Mouse (Mus musculus): ENCODE results near the gene Nktr. TPM values are rescaled to one million over a fixed set of nuclear protein-coding genes. Genes with fewer than 3 reads are reported as not detected.
A peak's percentile ranks its signal among the peaks of the same experiment; 100 is the strongest.

The Nktr gene
- total and polyA plus RNA-seq, 3 experiments = 23.1 to 33.1 (median 28.7) TPM

GRCm38 (mm10) chr9:121709898-121710583 is 8.9 kb upstream of the Nktr start, which contains the start of gene Ss18l2:
Gene Ss18l2 (plus strand): TSS chr9:121710329.
- no peaks in the 10 kb centered on the region for H3K27me3 ChIP-seq (ENCODE audit: control insufficient read depth, insufficient read depth, low read length)
- TF ChIP-seq EP300 (IDR thresholded peaks at IDR 0.05; ENCODE audit: insufficient read depth, low read depth, low read length) = 0 out of 2 replicates have a peak, but pooled peaks have one; percentile 6
- no peak for TF ChIP-seq CTCF (IDR thresholded peaks at IDR 0.05)
- peak; percentile 61 for TF ChIP-seq POLR2A (IDR thresholded peaks at IDR 0.05; ENCODE audit: insufficient read depth, low read depth, low read length)

DNA sequence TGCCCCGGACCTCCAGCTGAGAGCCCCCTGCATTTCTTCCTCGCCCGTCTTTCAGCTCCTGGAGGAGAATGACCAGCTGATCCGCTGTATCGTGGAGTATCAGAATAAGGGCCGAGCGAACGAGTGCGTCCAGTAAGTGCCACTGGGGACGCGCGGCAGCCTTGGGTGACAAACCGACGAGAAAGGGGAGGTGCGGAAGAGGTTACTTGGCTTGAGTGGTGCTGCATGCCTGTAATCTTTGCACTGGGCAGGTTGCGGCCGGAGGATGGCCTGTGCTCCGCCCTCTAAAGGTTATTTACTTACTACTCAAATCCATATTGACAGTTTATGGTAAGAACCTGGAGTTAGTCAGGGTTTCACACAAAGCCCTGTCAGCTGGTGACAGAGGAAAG is 8.4 kb upstream of the Nktr start:
- under 1% methylated on average over 18 of the region's 18 CpGs for WGBS
- Histone ChIP-seq H3K27ac (peak overlapping the region; percentile 95), H3K27me3 (ENCODE audit: control insufficient read depth, insufficient read depth, low read length) (no peaks in the 10 kb centered on the region), H3K4me1 (ENCODE audit: control insufficient read depth, insufficient read depth, low read length) (no peaks in the 10 kb centered on the region; the same call in 1 of the 2 replicates), H3K36me3 (ENCODE audit: control insufficient read depth, insufficient read depth, low read length) (peaks cover 3% of the 10 kb centered on the region), H3K9ac (ENCODE audit: low read depth, low read length) (peak overlapping the region; percentile 94), H3K4me3 (peak overlapping the region; percentile 81), H3K79me2 (replicated peaks; ENCODE audit: control insufficient read depth, insufficient read depth, low read length) (no peaks in the 10 kb centered on the region; the same call in 1 of the 2 replicates)
- DNase-seq = no peak
- no peak for TF ChIP-seq CTCF (IDR thresholded peaks at IDR 0.05)
- no peak for TF ChIP-seq EP300 (IDR thresholded peaks at IDR 0.05; ENCODE audit: insufficient read depth, low read depth, low read length)
- TF ChIP-seq POLR2A (IDR thresholded peaks at IDR 0.05; ENCODE audit: insufficient read depth, low read depth, low read length) = no peak
- intact Hi-C loops (cut with DNase I) = no loop called here

More at GRCm38 (mm10) chr9:121709898-121710583, 8.9 kb upstream of the Nktr start, which contains the start of gene Ss18l2:
- DNase-seq = peak; percentile 97
- Histone ChIP-seq H3K36me3 (ENCODE audit: control insufficient read depth, insufficient read depth, low read length) (peaks cover 3% of the 10 kb centered on the region), H3K4me1 (ENCODE audit: control insufficient read depth, insufficient read depth, low read length) (no peaks in the 10 kb centered on the region; the same call in none of the 2 replicates), H3K27ac (peak within 1 kb of the TSS; percentile 95), H3K79me2 (replicated peaks; ENCODE audit: control insufficient read depth, insufficient read depth, low read length) (no peaks in the 10 kb centered on the region; the same call in 1 of the 2 replicates), H3K4me3 (peak within 1 kb of the TSS; percentile 81), H3K9ac (ENCODE audit: low read depth, low read length) (peak within 1 kb of the TSS; percentile 94)
- intact Hi-C loops (cut with DNase I) = no loop called here
- WGBS = 4% methylated on average over 37 of the region's 37 CpGs

DNA sequence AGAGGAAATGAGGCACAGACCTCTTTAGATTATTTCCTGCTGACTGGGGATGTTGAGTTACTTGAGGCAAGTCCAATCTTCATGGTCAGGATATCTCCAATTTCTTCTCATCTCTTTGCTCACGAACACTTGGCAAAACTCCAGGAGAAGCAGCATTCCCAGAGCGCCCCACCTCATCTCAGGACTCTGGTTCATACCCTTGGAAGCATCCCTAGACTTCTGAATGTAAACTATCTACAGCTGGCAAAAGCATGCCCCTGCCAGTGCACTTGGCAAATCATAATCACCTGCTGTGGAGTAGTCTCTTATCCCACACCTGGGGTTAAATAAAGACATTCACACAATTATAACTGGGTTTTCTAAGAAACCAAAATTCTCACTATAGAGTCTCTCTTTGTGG is 1.9 kb upstream of the Nktr start:
- no peak overlapping the region for H3K4me3 ChIP-seq
- no peaks in the 10 kb centered on the region for H3K79me2 ChIP-seq (replicated peaks; ENCODE audit: control insufficient read depth, insufficient read depth, low read length)
- no peaks in the 10 kb centered on the region for H3K27me3 ChIP-seq (ENCODE audit: control insufficient read depth, insufficient read depth, low read length)
- no peak overlapping the region for H3K27ac ChIP-seq
- H3K4me1 ChIP-seq (ENCODE audit: control insufficient read depth, insufficient read depth, low read length) = peaks cover 6% of the 10 kb centered on the region
- intact Hi-C loops (cut with DNase I) = no loop called here
- no peak for DNase-seq
- H3K9ac ChIP-seq (ENCODE audit: low read depth, low read length) = no peak overlapping the region
- TF ChIP-seq EP300 (IDR thresholded peaks at IDR 0.05; ENCODE audit: insufficient read depth, low read depth, low read length) (no peak), CTCF (IDR thresholded peaks at IDR 0.05) (no peak), POLR2A (IDR thresholded peaks at IDR 0.05; ENCODE audit: insufficient read depth, low read depth, low read length) (no peak)
- 59% methylated on average over 2 of the region's 2 CpGs for WGBS
- H3K36me3 ChIP-seq (ENCODE audit: control insufficient read depth, insufficient read depth, low read length) = peaks cover 4% of the 10 kb centered on the region

DNA sequence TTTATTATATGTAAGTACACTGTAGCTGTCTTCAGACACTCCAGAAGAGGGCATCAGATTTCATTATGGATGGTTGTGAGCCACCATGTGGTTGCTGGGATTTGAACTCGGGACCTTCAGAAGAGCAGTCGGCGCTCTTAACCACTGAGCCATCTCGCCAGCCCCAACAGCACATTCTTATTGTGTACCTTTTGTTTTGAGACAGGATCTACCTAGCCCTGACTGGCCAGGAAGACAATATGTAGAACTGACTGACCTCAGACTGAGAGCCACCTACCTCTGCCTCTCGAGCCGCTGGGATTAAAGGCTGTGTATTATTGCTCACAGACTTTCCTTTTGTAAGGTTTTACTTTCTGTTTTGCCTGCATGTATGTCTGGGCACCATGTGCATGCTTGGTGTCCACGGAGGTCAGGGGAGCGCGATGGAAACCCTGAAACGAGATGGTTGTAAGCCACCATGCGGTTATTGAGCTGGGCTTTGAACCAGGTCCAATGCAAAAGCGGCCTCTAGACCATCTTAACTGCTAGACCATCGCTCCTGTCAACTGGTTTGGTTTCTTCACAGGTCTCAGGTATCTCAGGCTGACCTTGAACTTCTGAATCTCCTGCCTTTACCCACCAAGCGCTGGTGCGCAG is 781 bp upstream of the Nktr start:
- TF ChIP-seq CTCF (IDR thresholded peaks at IDR 0.05) = no peak
- TF ChIP-seq POLR2A (IDR thresholded peaks at IDR 0.05; ENCODE audit: insufficient read depth, low read depth, low read length) = no peak
- TF ChIP-seq EP300 (IDR thresholded peaks at IDR 0.05; ENCODE audit: insufficient read depth, low read depth, low read length) = no peak
- intact Hi-C loops (cut with DNase I) = no loop called here
- no peaks in the 10 kb centered on the region for H3K79me2 ChIP-seq (replicated peaks; ENCODE audit: control insufficient read depth, insufficient read depth, low read length)
- 65% methylated on average over 15 of the region's 15 CpGs for WGBS
- peaks cover 6% of the 10 kb centered on the region for H3K4me1 ChIP-seq (ENCODE audit: control insufficient read depth, insufficient read depth, low read length)
- peak overlapping the region; percentile 95 for H3K27ac ChIP-seq
- peaks cover 4% of the 10 kb centered on the region for H3K36me3 ChIP-seq (ENCODE audit: control insufficient read depth, insufficient read depth, low read length)
- no peaks in the 10 kb centered on the region for H3K27me3 ChIP-seq (ENCODE audit: control insufficient read depth, insufficient read depth, low read length)
- no peak for DNase-seq
- peak overlapping the region; percentile 67 for H3K4me3 ChIP-seq
- peak overlapping the region; percentile 76 for H3K9ac ChIP-seq (ENCODE audit: low read depth, low read length)

DNA sequence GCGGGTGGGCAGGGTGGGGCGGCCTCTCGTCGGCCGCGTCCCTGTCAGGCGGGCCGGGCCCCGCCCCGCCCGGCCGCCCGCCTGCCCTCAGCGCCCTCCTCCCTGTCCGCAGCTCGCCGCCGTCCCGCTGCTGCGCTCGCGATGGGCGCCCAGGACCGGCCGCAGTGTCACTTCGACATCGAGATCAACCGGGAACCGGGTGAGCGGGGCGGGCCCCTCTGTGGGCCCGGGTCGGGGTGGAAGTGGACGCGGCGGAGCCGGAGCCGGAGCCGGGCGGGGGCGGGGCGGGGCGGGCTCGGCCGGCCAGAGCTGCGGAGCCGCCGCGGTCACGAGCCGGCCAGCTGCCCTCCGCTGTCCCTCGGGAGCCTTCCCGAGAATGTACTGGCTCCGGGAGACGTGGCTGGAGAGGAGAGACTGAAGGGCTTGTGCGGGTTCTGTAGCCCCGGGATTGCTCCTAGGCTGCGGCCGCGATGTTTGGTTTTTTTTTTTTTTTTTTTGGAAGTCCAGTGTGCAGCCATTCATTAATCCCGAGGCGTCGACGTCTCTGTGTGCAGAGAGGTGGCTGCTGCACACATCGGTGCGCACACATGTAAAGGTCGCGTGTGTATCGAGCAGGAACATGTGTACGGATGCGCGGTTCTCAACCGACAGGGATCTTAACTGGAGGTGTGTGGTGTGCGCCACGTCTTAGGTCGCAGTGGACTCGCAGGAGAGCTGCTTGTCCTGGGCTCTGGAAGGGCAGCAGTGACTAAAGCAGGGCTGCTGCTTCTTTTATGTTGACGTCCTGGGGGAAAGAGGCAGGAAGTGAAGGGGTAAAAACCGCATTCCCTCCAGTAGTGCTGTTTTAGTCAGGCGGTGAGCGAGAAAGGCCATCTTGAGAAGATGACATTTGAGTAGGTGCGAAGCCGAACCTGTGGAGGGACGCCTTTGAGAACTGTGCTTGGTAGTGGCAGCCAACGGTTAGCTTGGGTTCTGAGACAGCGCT is 670 bp downstream of the Nktr start:
- peaks cover 6% of the 10 kb centered on the region for H3K4me1 ChIP-seq (ENCODE audit: control insufficient read depth, insufficient read depth, low read length)
- DNase-seq = peak; percentile 33 to 86
- no peaks in the 10 kb centered on the region for H3K79me2 ChIP-seq (replicated peaks; ENCODE audit: control insufficient read depth, insufficient read depth, low read length)
- under 1% methylated on average over 73 of the region's 87 CpGs for WGBS
- peaks cover 6% of the 10 kb centered on the region for H3K36me3 ChIP-seq (ENCODE audit: control insufficient read depth, insufficient read depth, low read length)
- intact Hi-C loops (cut with DNase I) = loop anchor here (2.0 kb wide), 1 partner anchor 39 kb away; the partner anchor contains the start of gene Zfp651
- H3K9ac ChIP-seq (ENCODE audit: low read depth, low read length) = peak overlapping the region; percentile 88
- H3K27me3 ChIP-seq (ENCODE audit: control insufficient read depth, insufficient read depth, low read length) = no peaks in the 10 kb centered on the region
- peak overlapping the region; percentile 67 for H3K4me3 ChIP-seq
- peak overlapping the region; percentile 88 for H3K27ac ChIP-seq
- TF ChIP-seq EP300 (IDR thresholded peaks at IDR 0.05; ENCODE audit: insufficient read depth, low read depth, low read length) (no peak), CTCF (IDR thresholded peaks at IDR 0.05) (no peak), POLR2A (IDR thresholded peaks at IDR 0.05; ENCODE audit: insufficient read depth, low read depth, low read length) (no peak)

All from heart, adult 2 months (tissue).